7 mouse cellular contexts compared by ENCODE assay signal in genomic region chr12:78861496-78862253, GRCm38 (mm10). TPM values are rescaled to one million over a fixed set of nuclear protein-coding genes. Genes with fewer than 3 reads are reported as not detected.
DNase-seq lines count a peak whose midpoint lies in the region; ATAC-seq lines count a peak whose summit lies in the region.

Atp6v1d (minus strand) TSS chr12:78861638.
Eif2s1 (plus strand) TSS chr12:78861819.

- H3K27me3 ChIP-seq in intestine, embryonic 15.5 days (replicated peaks) = no peaks in the 10 kb centered on the region
- H3K27me3 ChIP-seq in midbrain, embryonic 10.5 days (ENCODE audit: low read depth, poor library complexity, severe bottlenecking) = no peaks in the 10 kb centered on the region

- H3K4me3 ChIP-seq in intestine, embryonic 15.5 days (replicated peaks) = peak within 1 kb of the TSS; percentile 80
- H3K4me3 ChIP-seq in midbrain, embryonic 10.5 days = peak within 1 kb of the TSS; percentile 88

- WGBS in intestine, embryonic 15.5 days = under 1% methylated on average over 55 of the region's 55 CpGs
- WGBS in midbrain, embryonic 10.5 days = under 1% methylated on average over 55 of the region's 55 CpGs

- peak; percentile 100 for ATAC-seq in intestine, embryonic 15.5 days

- H3K9me3 ChIP-seq in intestine, embryonic 15.5 days = no peaks in the 10 kb centered on the region
- no peaks in the 10 kb centered on the region for H3K9me3 ChIP-seq in midbrain, embryonic 10.5 days (replicated peaks)

- H3K4me1 ChIP-seq in intestine, embryonic 15.5 days (replicated peaks) = peaks cover 3% of the 10 kb centered on the region
- peaks cover 33% of the 10 kb centered on the region for H3K4me1 ChIP-seq in midbrain, embryonic 10.5 days

- H3K4me2 ChIP-seq in intestine, embryonic 15.5 days (replicated peaks) = peak within 1 kb of the TSS; percentile 82

- intact Hi-C loops in gastrocnemius, postnatal 36 days (cut with DNase I) = loop anchor here (5.0 kb wide), 1 partner anchor 114 kb away; the partner anchor contains the start of gene Mpp5
- intact Hi-C loops in left cerebral cortex, postnatal 25 days (cut with DNase I) = loop anchor here (2.0 to 5.0 kb wide), 4 partner anchors 113 to 634 kb away; partner anchors contain the start of genes Gphn, Mpp5 and Vti1b

- H3K36me3 ChIP-seq in intestine, embryonic 15.5 days = no peaks in the 10 kb centered on the region
- H3K36me3 ChIP-seq in midbrain, embryonic 10.5 days = peaks cover 24% of the 10 kb centered on the region

- H3K27ac ChIP-seq in intestine, embryonic 15.5 days = peak within 1 kb of the TSS; percentile 81
- peak within 1 kb of the TSS; percentile 95 for H3K27ac ChIP-seq in midbrain, embryonic 10.5 days (replicated peaks)

- peak within 1 kb of the TSS; percentile 82 for H3K9ac ChIP-seq in intestine, embryonic 15.5 days

- peak; percentile 99 for DNase-seq in adrenal gland, adult 2 months
- DNase-seq in embryo, embryonic 11.5 days (ENCODE audit: low read depth, low spot score) = peak; percentile 98
- DNase-seq in gastrocnemius, postnatal 36 days = peak; percentile 93 to 97
- DNase-seq in left cerebral cortex, postnatal 25 days (ENCODE audit: low spot score in 2 of 2) = peak; percentile 98 to 100
- peak; percentile 99 for DNase-seq in midbrain, embryonic 10.5 days (ENCODE audit: low spot score)
- peak; percentile 95 for DNase-seq in right cerebral cortex, postnatal 4 days

RNA-seq across cellular contexts. Expression of gene Atp6v1d, which starts in this region (rescaled TPM):
- 10 to 100 TPM; 58.6 to 78.8 TPM for total RNA-seq in adrenal gland, adult 2 months (2021)
- 2.2 and 2.4 TPM in 2 replicates for polyA plus RNA-seq in adrenal gland, adult 2 months (2012; rRNA removed)
- total RNA-seq in gastrocnemius, postnatal 36 days (2021) = 10 to 100 TPM; 55.0 to 58.7 TPM
- 50.6 and 61.1 TPM in 2 replicates for polyA plus RNA-seq in intestine, embryonic 15.5 days (2015; fragmentation: Nextera tagmentation; extraction: Ambion mirVana)
- 100 to 1,000 TPM; 295 to 301 TPM for total RNA-seq in left cerebral cortex, postnatal 25 days (2021)
- polyA plus RNA-seq in midbrain, embryonic 10.5 days (2016; fragmentation: Nextera tagmentation; extraction: Ambion mirVana) = 71.1 and 80.0 TPM in 2 replicates

RNA-seq across cellular contexts. Expression of gene Eif2s1, which starts in this region (rescaled TPM):
- 10 to 100 TPM; 75.7 to 83.3 TPM for total RNA-seq in adrenal gland, adult 2 months (2021)
- polyA plus RNA-seq in adrenal gland, adult 2 months (2012; rRNA removed) = 3.5 and 3.9 TPM in 2 replicates
- total RNA-seq in gastrocnemius, postnatal 36 days (2021) = 10 to 100 TPM; 33.8 to 38.3 TPM
- polyA plus RNA-seq in intestine, embryonic 15.5 days (2015; fragmentation: Nextera tagmentation; extraction: Ambion mirVana) = 227 and 228 TPM in 2 replicates
- 10 to 100 TPM; 48.4 to 63.7 TPM for total RNA-seq in left cerebral cortex, postnatal 25 days (2021)
- 270 and 310 TPM in 2 replicates for polyA plus RNA-seq in midbrain, embryonic 10.5 days (2016; fragmentation: Nextera tagmentation; extraction: Ambion mirVana)

Comparison
In these comparisons a context has a peak if more than half of its experiments do, and no peak if none do; other contexts are left out.
1. Peak in every context shown above with its lines: DNase-seq, ATAC-seq, H3K4me3 ChIP-seq and H3K27ac ChIP-seq.
2. RNA of gene Atp6v1d (polyA plus RNA-seq): 71.1 to 80.0 TPM in midbrain, embryonic 10.5 days and 50.6 to 61.1 TPM in intestine, embryonic 15.5 days; 2.2 to 2.4 TPM in adrenal gland, adult 2 months; every median in the first group is over 10 times any median in the second.
3. RNA of gene Eif2s1 (polyA plus RNA-seq): 270 to 310 TPM in midbrain, embryonic 10.5 days and 227 to 228 TPM in intestine, embryonic 15.5 days; 3.5 to 3.9 TPM in adrenal gland, adult 2 months; every median in the first group is over 10 times any median in the second.